Mouse (Mus musculus) neural tube, embryonic 14.5 days (tissue): Measurements from ENCODE around the gene Prrc2b. TPM values are rescaled to one million over a fixed set of nuclear protein-coding genes. Genes with fewer than 3 reads are reported as not detected.

ENCODE experiments used
- ATAC-seq: fragments of 200-750 bp; cut with Nextera tagmentation; 2 replicates; pipeline ENCODE4 v1.8.0; 2017; ENCODE audit warnings: low read depth, mild to moderate bottlenecking, moderate TSS enrichment, moderate library complexity
- H3K27ac ChIP-seq: fragments of 300-500 bp; sonication (generic); 2 replicates; pipeline ENCODE4 v1.5.1; 2014; ENCODE audit warnings: low read depth, mild to moderate bottlenecking, control low read depth, low read length, moderate library complexity, mixed read lengths
- H3K27me3 ChIP-seq: fragments of 300-500 bp; sonication (generic); 2 replicates; pipeline ENCODE4 v1.6.1; 2014; ENCODE audit warnings: low read length; ENCODE audit not compliant: control insufficient read depth, insufficient read depth
- H3K36me3 ChIP-seq: fragments of 300-500 bp; sonication (generic); 2 replicates; pipeline ENCODE4 v1.6.1; 2014; ENCODE audit warnings: low read length, mixed read lengths; ENCODE audit not compliant: control insufficient read depth, insufficient read depth
- H3K4me1 ChIP-seq: fragments of 300-500 bp; sonication (generic); 2 replicates; pipeline ENCODE4 v1.6.1; 2014; ENCODE audit warnings: low read length; ENCODE audit not compliant: control insufficient read depth, insufficient read depth
- H3K4me2 ChIP-seq: fragments of 300-500 bp; sonication (generic); 2 replicates; pipeline ENCODE4 v1.6.1; 2014; ENCODE audit warnings: mild to moderate bottlenecking, low read depth, low read length, control low read depth
- H3K4me3 ChIP-seq: fragments of 300-500 bp; sonication (generic); 2 replicates; pipeline ENCODE4 v1.5.1; 2014; ENCODE audit warnings: low read depth, low read length, control low read depth, mixed read lengths
- H3K9ac ChIP-seq: fragments of 300-500 bp; sonication (generic); replicated peaks from 2 replicates; pipeline ENCODE4 v1.6.1; 2014; ENCODE audit warnings: low read depth, mild to moderate bottlenecking, control low read depth, low read length, mixed read lengths
- H3K9me3 ChIP-seq: fragments of 300-500 bp; sonication (generic); 2 replicates; pipeline ENCODE4 v1.6.1; 2016; ENCODE audit warnings: low read length; ENCODE audit not compliant: control insufficient read depth
- WGBS: fragments of 180-500 bp; shearing (Covaris S2); extraction: QIAGEN DNeasy Blood & Tissue Kit; methylation state at CpG from one replicate; pipeline ENCODE4 v1.1.7; 2014; 5-methylcytosine and 5-hydroxymethylcytosine counted together
- microRNA-seq: library from miRNA; unstranded; fragments of <30 nt; microRNA quantifications from one replicate; pipeline ENCODE4, GENCODE M21; 2016
- polyA plus RNA-seq: library from polyadenylated mRNA; unstranded; fragments of >200 nt; fragmentation: Nextera tagmentation; extraction: Ambion mirVana; gene quantifications from 2 replicates; pipeline ENCODE4 v1.2.1, GENCODE M21; 2014

Prrc2b gene
- polyA plus RNA-seq, 1 experiment from 2014 or later: 101 TPM

- ATAC-seq: no peak
- peaks cover 44% of the 10 kb centered on the region for H3K36me3 ChIP-seq
These were observed 131.8 kb downstream of the Prrc2b start for GRCm38 (mm10) chr2:32282727-32283126.

DNA sequence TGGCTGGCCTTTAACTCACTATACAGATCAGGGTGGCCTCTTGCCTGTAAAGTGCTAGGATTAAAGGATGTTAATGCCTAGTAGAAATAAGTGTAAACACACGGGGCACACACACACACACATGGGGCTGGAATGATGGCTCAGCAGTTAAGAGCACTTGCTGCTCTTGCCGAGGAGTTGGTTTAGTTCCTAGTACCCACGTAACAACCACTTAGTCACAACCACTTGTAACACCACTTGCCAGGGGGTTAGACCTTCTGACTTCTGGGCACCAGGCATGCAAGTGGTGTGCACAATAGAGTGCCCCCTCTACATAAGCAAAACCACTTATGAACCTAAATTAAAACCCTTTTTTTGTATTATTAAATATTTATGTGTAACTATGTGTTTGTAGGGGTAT lies 133.1 kb downstream of the Prrc2b start:
- WGBS: 97% methylated on average over 3 of the region's 3 CpGs
- H3K36me3 ChIP-seq: peaks cover 34% of the 10 kb centered on the region
- H3K4me2 ChIP-seq: no peak overlapping the region
- no peak overlapping the region for H3K27ac ChIP-seq
- ATAC-seq: no peak
- H3K9ac ChIP-seq: no peak overlapping the region
- peaks cover 14% of the 10 kb centered on the region; the same call in 1 of the 2 replicates for H3K4me1 ChIP-seq
- H3K9me3 ChIP-seq: no peaks in the 10 kb centered on the region
- no peak overlapping the region for H3K4me3 ChIP-seq
- H3K27me3 ChIP-seq: no peaks in the 10 kb centered on the region

More at GRCm38 (mm10) chr2:32282727-32283126, 131.8 kb downstream of the Prrc2b start:
- no peak overlapping the region for H3K27ac ChIP-seq
- WGBS: 95% methylated on average over 1 of the region's 1 CpGs
- H3K9ac ChIP-seq: no peak overlapping the region
- peaks cover 11% of the 10 kb centered on the region; the same call in 1 of the 2 replicates for H3K4me1 ChIP-seq
- H3K9me3 ChIP-seq: no peaks in the 10 kb centered on the region
- H3K4me3 ChIP-seq: no peak overlapping the region
- H3K27me3 ChIP-seq: no peaks in the 10 kb centered on the region
- H3K4me2 ChIP-seq: no peak overlapping the region

Small RNA genes within 50 kb of the gene (microRNA-seq; reads per million reads assigned to microRNA genes)
- gene Gm27805: not detected

Other genes with a start within 250 kb of the Prrc2b start
- 17.8 and 22.1 TPM in 2 replicates for gene Aif1l, start 200.9 kb upstream of the Prrc2b start, polyA plus RNA-seq
- 54.5 and 59.9 TPM in 2 replicates for gene Nup214, start 176.6 kb upstream of the Prrc2b start, polyA plus RNA-seq
- 0.28 and 0.50 TPM in 2 replicates for gene Fam78a, start 66.2 kb upstream of the Prrc2b start, polyA plus RNA-seq
- gene Plpp7, start 55.6 kb upstream of the Prrc2b start, polyA plus RNA-seq: 23.8 and 25.2 TPM in 2 replicates
- 28.2 and 30.4 TPM in 2 replicates for gene Pomt1, start 85.5 kb downstream of the Prrc2b start, polyA plus RNA-seq
- gene Uck1, start 109.1 kb downstream of the Prrc2b start, polyA plus RNA-seq: 79.3 and 91.7 TPM in 2 replicates
- gene Golga2, start 136.3 kb downstream of the Prrc2b start, polyA plus RNA-seq: 25.4 and 31.7 TPM in 2 replicates
- gene Swi5, start 137.0 kb downstream of the Prrc2b start, polyA plus RNA-seq: 140 and 288 TPM in 2 replicates
- gene Ciz1, start 201.2 kb downstream of the Prrc2b start, polyA plus RNA-seq: 47.7 and 48.3 TPM in 2 replicates
- 102 and 146 TPM in 2 replicates for gene Dnm1, start 202.3 kb downstream of the Prrc2b start, polyA plus RNA-seq
- gene 1110008P14Rik, start 230.9 kb downstream of the Prrc2b start, polyA plus RNA-seq: 157 and 198 TPM in 2 replicates
- gene Lcn2, start 237.2 kb downstream of the Prrc2b start, polyA plus RNA-seq: 0.35 and 0.40 TPM in 2 replicates
- 58.1 and 65.9 TPM in 2 replicates for gene Ptges2, start 244.8 kb downstream of the Prrc2b start, polyA plus RNA-seq